Mouse (Mus musculus) MEL (cell line): Measurements from ENCODE around the gene Tmem145. TPM values are rescaled to one million over a fixed set of nuclear protein-coding genes. Genes with fewer than 3 reads are reported as not detected.

Experiments used
- DNase-seq: peaks from one replicate; pipeline ENCODE4 v3.0.0; 2011; ENCODE audit warnings: low read depth, low spot score
- H3K27ac ChIP-seq: 2 replicates; pipeline ENCODE4 v1.5.1; 2012; ENCODE audit warnings: low read depth, mild to moderate bottlenecking, control low read depth, low read length, moderate library complexity; ENCODE audit not compliant: control insufficient read depth
- H3K27me3 ChIP-seq, 2 experiments: fragments of 150-350 bp in 1 of 2; sonication (generic) in 1 of 2; 2 replicates each; pipeline ENCODE4 v1.6.1; 2012; ENCODE audit warnings: low read length in 2 of 2, mild to moderate bottlenecking in 2 of 2, improper control_type of control experiment in 1 of 2, moderate library complexity in 1 of 2; ENCODE audit not compliant: insufficient read depth in 2 of 2, control insufficient read depth in 1 of 2
- H3K36me3 ChIP-seq, 2 experiments: 2 replicates each; pipeline ENCODE4 v1.6.1; 2012 to 2014; ENCODE audit warnings: low read length in 2 of 2, improper control_type of control experiment in 1 of 2, inconsistent platforms in 1 of 2, mild to moderate bottlenecking in 1 of 2; ENCODE audit not compliant: insufficient read depth in 2 of 2, control insufficient read depth in 1 of 2
- H3K4me1 ChIP-seq, 2 experiments: fragments of 150-350 bp in 1 of 2; sonication (generic) in 1 of 2; 2 replicates each; pipeline ENCODE4 v1.6.1; 2012; ENCODE audit warnings: low read length in 2 of 2, improper control_type of control experiment in 1 of 2, mild to moderate bottlenecking in 1 of 2; ENCODE audit not compliant: insufficient read depth in 2 of 2, control insufficient read depth in 1 of 2
- H3K4me3 ChIP-seq, 2 experiments: fragments of 150-350 bp in 1 of 2; sonication (generic) in 1 of 2; 2 replicates each; pipeline ENCODE4 v1.5.1; 2012; ENCODE audit warnings: low read depth in 2 of 2, low read length in 2 of 2, mild to moderate bottlenecking in 2 of 2, moderate library complexity in 2 of 2, control low read depth in 1 of 2, improper control_type of control experiment in 1 of 2; ENCODE audit not compliant: control insufficient read depth in 1 of 2, insufficient read depth in 1 of 2
- H3K79me2 ChIP-seq: 2 replicates; pipeline ENCODE4 v1.6.1; 2012; ENCODE audit warnings: mild to moderate bottlenecking, low read length, moderate library complexity; ENCODE audit not compliant: control insufficient read depth, poor library complexity, insufficient read depth
- H3K9ac ChIP-seq: 2 replicates; pipeline ENCODE4 v1.6.1; 2012; ENCODE audit warnings: low read depth, mild to moderate bottlenecking, control low read depth, low read length, moderate library complexity; ENCODE audit not compliant: control insufficient read depth, poor library complexity, severe bottlenecking
- H3K9me3 ChIP-seq: fragments of 150-350 bp; sonication (generic); replicated peaks from 2 replicates; pipeline ENCODE4 v1.6.1; 2012; ENCODE audit warnings: mild to moderate bottlenecking, low read length, improper control_type of control experiment, moderate library complexity; ENCODE audit not compliant: insufficient read depth
- BHLHE40 ChIP-seq: IDR thresholded peaks from 2 replicates; pipeline ENCODE4 v1.6.1; 2012; ENCODE audit warnings: low read depth, mild to moderate bottlenecking, inconsistent platforms, low read length, improper control_type of control experiment, borderline replicate concordance
- CHD2 ChIP-seq: IDR thresholded peaks from 2 replicates; pipeline ENCODE4 v1.6.1; 2011; ENCODE audit warnings: low read length, improper control_type of control experiment
- JUND ChIP-seq: IDR thresholded peaks from 2 replicates; pipeline ENCODE4 v1.6.1; 2011; ENCODE audit warnings: low read depth, mild to moderate bottlenecking, improper control_type of control experiment, low read length
- KAT2A ChIP-seq: conservative IDR thresholded peaks from 2 replicates; pipeline ENCODE4 v1.6.1; 2012; ENCODE audit warnings: low read depth, low read length, improper control_type of control experiment, inconsistent platforms
- MAFK ChIP-seq: IDR thresholded peaks from 2 replicates; pipeline ENCODE4 v1.6.1; 2011; ENCODE audit warnings: low read depth, mild to moderate bottlenecking, low read length, improper control_type of control experiment, borderline replicate concordance
- MYC ChIP-seq: IDR thresholded peaks from 2 replicates; pipeline ENCODE4 v1.6.1; 2011; ENCODE audit warnings: low read depth, mild to moderate bottlenecking, low read length, improper control_type of control experiment, moderate library complexity
- NELFE ChIP-seq: IDR thresholded peaks from 2 replicates; pipeline ENCODE4 v1.6.1; 2011; ENCODE audit warnings: low read depth, low read length, improper control_type of control experiment
- NRF1 ChIP-seq: IDR thresholded peaks from 2 replicates; pipeline ENCODE4 v1.6.1; 2014; ENCODE audit warnings: low read depth, mild to moderate bottlenecking, inconsistent platforms, low read length, improper control_type of control experiment, moderate library complexity; ENCODE audit not compliant: poor library complexity, insufficient read depth, severe bottlenecking
- POLR2A ChIP-seq, 2 experiments: IDR thresholded peaks; 2 replicates each; pipeline ENCODE4 v1.6.1; 2011 to 2012; ENCODE audit warnings: low read length in 2 of 2, mild to moderate bottlenecking in 2 of 2, control low read depth in 1 of 2, improper control_type of control experiment in 1 of 2, low read depth in 1 of 2, moderate library complexity in 1 of 2; ENCODE audit not compliant: control insufficient read depth in 1 of 2, insufficient read depth in 1 of 2, poor library complexity in 1 of 2
- POLR2AphosphoS5 ChIP-seq: IDR thresholded peaks from 2 replicates; pipeline ENCODE4 v1.6.1; 2012; ENCODE audit warnings: low read depth, borderline replicate concordance, mild to moderate bottlenecking, inconsistent platforms, low read length, moderate library complexity, mixed read lengths
- RAD21 ChIP-seq: IDR thresholded peaks from 2 replicates; pipeline ENCODE4 v1.6.1; 2011; ENCODE audit warnings: mild to moderate bottlenecking, low read depth, low read length, improper control_type of control experiment
- TAL1 ChIP-seq: IDR thresholded peaks from 2 replicates; pipeline ENCODE4 v1.6.1; 2012; ENCODE audit warnings: mild to moderate bottlenecking, inconsistent platforms, low read length, moderate library complexity, mixed read lengths
- TBP ChIP-seq: IDR thresholded peaks from 2 replicates; pipeline ENCODE4 v1.8.0; 2011; ENCODE audit warnings: low read depth, low read length, improper control_type of control experiment
- USF1 ChIP-seq: IDR thresholded peaks from 2 replicates; pipeline ENCODE4 v1.6.1; 2014; ENCODE audit warnings: low read depth, mild to moderate bottlenecking, inconsistent platforms, low read length, improper control_type of control experiment, moderate library complexity
- USF2 ChIP-seq, 2 experiments: IDR thresholded peaks; 2 replicates each; pipeline ENCODE4 v1.6.1; 2011 to 2012; ENCODE audit warnings: improper control_type of control experiment in 2 of 2, low read length in 2 of 2, borderline replicate concordance in 1 of 2, inconsistent platforms in 1 of 2, low read depth in 1 of 2, mild to moderate bottlenecking in 1 of 2; ENCODE audit not compliant: insufficient read depth in 1 of 2
- ZC3H11A ChIP-seq: IDR thresholded peaks from 2 replicates; pipeline ENCODE4 v1.6.1; 2012; ENCODE audit warnings: low read depth, mild to moderate bottlenecking, inconsistent platforms, low read length, improper control_type of control experiment
- ZMIZ1 ChIP-seq: IDR thresholded peaks from 2 replicates; pipeline ENCODE4 v1.6.1; 2012; ENCODE audit warnings: low read depth, mild to moderate bottlenecking, inconsistent platforms, low read length, improper control_type of control experiment, moderate library complexity
- ZNF384 ChIP-seq: IDR thresholded peaks from 2 replicates; pipeline ENCODE4 v1.6.1; 2012; ENCODE audit warnings: low read depth, mild to moderate bottlenecking, inconsistent platforms, low read length, improper control_type of control experiment
- polyA plus RNA-seq, 2 experiments: library from polyadenylated mRNA; stranded (reverse) in 1 of 2; unstranded in 1 of 2; fragments of >175 nt in 1 of 2; fragments of >200 nt in 1 of 2; gene quantifications; 2 replicates each; pipeline versions ENCODE4 v1.2.1 to v1.2.4; 2012; ENCODE audit warnings: low replicate concordance in 2 of 2, low read depth in 1 of 2; ENCODE audit not compliant: insufficient read length in 2 of 2, insufficient read depth in 1 of 2, missing spikeins in 1 of 2
- total RNA-seq: library from RNA; depleted of rRNA; stranded (reverse); fragments of 300-350 nt; gene quantifications from 2 replicates; pipeline ENCODE4 v1.2.3, GENCODE M21; 2012

Gene Tmem145
- total and polyA plus RNA-seq, 3 experiments, result not detected

DNA sequence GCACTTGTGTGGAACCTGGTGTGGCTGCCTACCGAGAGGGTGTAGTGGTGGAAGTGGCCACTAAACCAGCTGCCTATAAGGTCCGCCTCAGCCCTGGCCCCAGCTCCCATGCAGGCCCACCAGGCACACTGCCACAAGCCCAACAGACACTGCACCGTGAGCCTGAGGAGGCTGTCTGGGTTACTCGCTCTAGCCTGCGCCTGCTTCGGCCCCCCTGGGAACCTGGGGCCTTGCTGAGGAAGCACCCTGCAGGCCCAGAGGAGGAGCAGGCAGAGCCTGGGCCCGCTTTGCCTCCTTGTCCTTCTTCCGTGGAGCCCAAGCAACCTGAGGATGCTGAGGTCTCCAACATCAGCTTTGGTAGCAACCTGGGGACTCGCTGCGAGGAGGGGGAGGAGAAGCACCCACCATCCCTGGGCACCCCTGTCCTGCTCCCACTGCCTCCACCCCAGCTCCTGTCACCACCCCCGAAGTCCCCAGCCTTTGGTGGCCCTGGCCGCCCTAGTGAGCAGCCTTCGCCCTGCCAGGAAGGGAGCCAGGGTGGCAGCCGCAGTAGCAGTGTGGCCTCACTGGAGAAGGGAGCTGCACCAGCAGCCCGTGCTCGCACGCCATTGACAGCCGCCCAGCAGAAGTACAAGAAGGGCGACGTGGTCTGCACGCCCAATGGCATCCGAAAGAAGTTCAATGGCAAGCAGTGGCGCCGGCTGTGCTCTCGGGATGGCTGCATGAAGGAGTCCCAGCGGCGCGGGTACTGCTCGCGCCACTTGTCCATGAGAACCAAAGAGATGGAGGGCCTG is 34.1 kb upstream of the Tmem145 start:
- Histone ChIP-seq H3K27ac (no peak overlapping the region), H3K4me3 (no peak overlapping the region), H3K4me1 (peaks cover 18 to 57% of the 10 kb centered on the region in 2 experiments), H3K79me2 (peaks cover 37% of the 10 kb centered on the region), H3K9me3 (no peaks in the 10 kb centered on the region), H3K9ac (no peak overlapping the region), H3K27me3 (no peaks in the 10 kb centered on the region), H3K36me3 (peaks cover 0 to 46% of the 10 kb centered on the region in 2 experiments; a peak in 2 of 4 replicates)
- TF ChIP-seq NELFE, result no peak
- TF ChIP-seq POLR2A (IDR thresholded peaks at IDR 0.05; ENCODE audit: control insufficient read depth in 1 of 2, insufficient read depth in 1 of 2, low read depth in 1 of 2, low read length in 2 of 2, poor library complexity in 1 of 2), result no peak; a peak in 1 of 4 replicates
- TF ChIP-seq MYC, result no peak
- TF ChIP-seq ZNF384, result no peak
- TF ChIP-seq POLR2AphosphoS5, result no peak
- TF ChIP-seq MAFK, result no peak
- TF ChIP-seq CHD2, result no peak
- no peak for TF ChIP-seq NRF1
- no peak for TF ChIP-seq ZC3H11A
- no peak for TF ChIP-seq KAT2A
- no peak for TF ChIP-seq TBP
- no peak for TF ChIP-seq TAL1
- TF ChIP-seq USF1, result no peak
- TF ChIP-seq BHLHE40, result no peak
- no peak for TF ChIP-seq USF2 (IDR thresholded peaks at IDR 0.05; ENCODE audit: borderline replicate concordance in 1 of 2, insufficient read depth in 1 of 2, low read depth in 1 of 2, low read length in 2 of 2)
- no peak for DNase-seq

DNA sequence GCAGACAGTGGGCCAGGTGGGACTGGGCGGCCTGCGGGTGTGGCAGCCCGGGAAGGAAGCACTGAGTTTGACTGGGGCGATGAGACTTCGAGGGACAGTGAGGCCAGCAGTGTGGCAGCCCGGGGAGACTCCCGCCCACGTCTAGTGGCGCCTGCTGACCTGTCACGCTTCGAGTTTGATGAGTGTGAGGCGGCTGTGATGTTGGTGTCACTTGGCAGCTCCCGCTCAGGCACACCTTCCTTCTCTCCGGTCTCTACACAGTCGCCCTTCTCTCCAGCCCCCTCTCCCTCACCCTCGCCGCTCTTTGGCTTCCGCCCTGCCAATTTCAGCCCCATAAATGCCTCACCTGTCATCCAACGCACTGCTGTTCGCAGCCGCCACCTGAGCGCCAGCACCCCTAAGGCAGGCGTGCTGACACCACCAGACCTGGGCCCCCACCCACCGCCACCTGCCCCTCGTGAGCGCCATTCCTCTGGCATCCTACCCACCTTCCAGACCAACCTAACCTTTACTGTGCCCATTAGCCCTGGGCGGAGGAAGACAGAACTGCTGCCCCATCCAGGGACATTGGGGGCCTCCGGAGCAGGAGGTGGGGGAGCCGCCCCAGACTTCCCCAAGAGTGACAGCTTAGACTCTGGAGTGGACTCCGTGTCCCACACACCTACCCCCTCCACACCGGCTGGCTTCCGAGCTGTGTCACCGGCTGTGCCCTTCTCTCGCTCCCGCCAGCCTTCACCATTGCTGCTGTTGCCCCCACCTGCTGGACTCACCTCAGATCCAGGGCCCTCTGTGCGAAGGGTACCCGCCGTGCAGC is 33.3 kb upstream of the Tmem145 start:
- Histone ChIP-seq H3K36me3 (peaks cover 0 to 51% of the 10 kb centered on the region in 2 experiments; a peak in 2 of 4 replicates), H3K79me2 (peaks cover 37% of the 10 kb centered on the region), H3K9me3 (no peaks in the 10 kb centered on the region), H3K27me3 (no peaks in the 10 kb centered on the region), H3K9ac (peak overlapping the region; percentile 54), H3K4me3 (peak overlapping the region in 1 of 2 experiments; percentile 0; a peak in 1 of 4 replicates), H3K27ac (peak overlapping the region; percentile 94), H3K4me1 (peaks cover 25 to 62% of the 10 kb centered on the region in 2 experiments)
- TF ChIP-seq RAD21 (no peak), KAT2A (no peak), JUND (no peak), USF2 (IDR thresholded peaks at IDR 0.05; ENCODE audit: borderline replicate concordance in 1 of 2, insufficient read depth in 1 of 2, low read depth in 1 of 2, low read length in 2 of 2) (no peak), ZMIZ1 (no peak), POLR2AphosphoS5 (0 out of 2 replicates have a peak, but pooled peaks have one; percentile 6)
- DNase-seq, result no peak
